Mouse (Mus musculus): ENCODE results near the gene Dhrs2.

Gene Dhrs2

GRCm38 (mm10) chr14:55248284-55248683, 26.5 kb downstream of the Dhrs2 start:
- no peak for DNase-seq (ENCODE audit: low spot score in 2 of 2)

- no peak for DNase-seq (ENCODE audit: low spot score in 2 of 2)
Observed at GRCm38 (mm10) chr14:55253580-55253979, 31.8 kb downstream of the Dhrs2 start.

- DNase-seq (ENCODE audit: low spot score in 2 of 2), result no peak
Observed at GRCm38 (mm10) chr14:55255443-55255842, 33.6 kb downstream of the Dhrs2 start.

- DNase-seq (ENCODE audit: low spot score in 2 of 2), result peak; percentile 8 to 17
Observed at GRCm38 (mm10) chr14:55271158-55271557, 49.4 kb downstream of the Dhrs2 start.

GRCm38 (mm10) chr14:55273023-55273422, 51.2 kb downstream of the Dhrs2 start:
- no peak for DNase-seq (ENCODE audit: low spot score in 2 of 2)

GRCm38 (mm10) chr14:55274810-55275209, 53.0 kb downstream of the Dhrs2 start:
- no peak for DNase-seq (ENCODE audit: low spot score in 2 of 2)

GRCm38 (mm10) chr14:55279322-55280069, 57.7 kb downstream of the Dhrs2 start:
- no peak for DNase-seq (ENCODE audit: low spot score in 2 of 2)

Data from natural killer cell, adult 2 months (primary cell).